31 mouse cellular contexts compared by ENCODE assay signal in genomic region chr1:184037802-184038201, GRCm38 (mm10). TPM values are rescaled to one million over a fixed set of nuclear protein-coding genes. Genes with fewer than 3 reads are reported as not detected.
DNase-seq lines count a peak whose midpoint lies in the region; ATAC-seq and TF ChIP-seq lines count a peak whose summit lies in the region.
"Had no signal": no experiment of that assay in that cellular context is flagged by ENCODE, and none has a peak within 500 bp of the region (broad histone marks: within the 10 kb centered on the region; RNA-seq: fewer than 3 reads in every experiment).

No protein-coding gene starts in this region.

- H3K4me3 ChIP-seq in heart, embryonic 14.5 days (ENCODE audit: control insufficient read depth in 1 of 2, insufficient read depth in 1 of 2, low read depth in 1 of 2, low read length in 2 of 2) = no peak overlapping the region
- H3K4me3 ChIP-seq in testis, adult 2 months (ENCODE audit: control insufficient read depth, low read depth, low read length) = peak overlapping the region; percentile 45; the same call in 1 of the 2 replicates
- no peak overlapping the region for H3K4me3 ChIP-seq in liver, postnatal 0 days (ENCODE audit: low read depth, low read length)
- H3K4me3 ChIP-seq: embryonic facial prominence, embryonic 13.5 days; erythroblast, embryonic 14.5 days; heart, embryonic 15.5 days; hindbrain, embryonic 15.5 days; kidney, embryonic 15.5 days; midbrain, embryonic 12.5 days; neural tube, embryonic 15.5 days had no signal

- no peaks in the 10 kb centered on the region for H3K27me3 ChIP-seq in heart, embryonic 14.5 days (ENCODE audit: control insufficient read depth, insufficient read depth, low read length)
- H3K27me3 ChIP-seq in testis, adult 2 months (ENCODE audit: control insufficient read depth, insufficient read depth, low read length) = no peaks in the 10 kb centered on the region
- H3K27me3 ChIP-seq in liver, postnatal 0 days (ENCODE audit: insufficient read depth, low read length) = no peaks in the 10 kb centered on the region
- H3K27me3 ChIP-seq: embryonic facial prominence, embryonic 13.5 days; heart, embryonic 15.5 days; hindbrain, embryonic 15.5 days; midbrain, embryonic 12.5 days; neural tube, embryonic 15.5 days had no signal

- TF ChIP-seq POLR2A in testis, adult 2 months (IDR thresholded peaks at IDR 0.05; ENCODE audit: control insufficient read depth, low read depth, low read length) = no peak

- no peak for TF ChIP-seq EP300 in liver, postnatal 0 days (IDR thresholded peaks at IDR 0.05; ENCODE audit: low read depth)

- H3K27ac ChIP-seq in heart, embryonic 14.5 days (replicated peaks in 1 of 2; ENCODE audit: control insufficient read depth in 1 of 2, insufficient read depth in 1 of 2, low read depth in 2 of 2, low read length in 2 of 2) = no peak overlapping the region
- no peak overlapping the region for H3K27ac ChIP-seq in testis, adult 2 months (ENCODE audit: control insufficient read depth, insufficient read depth, low read depth, low read length)
- no peak overlapping the region for H3K27ac ChIP-seq in liver, postnatal 0 days (ENCODE audit: low read depth)
- H3K27ac ChIP-seq: embryonic facial prominence, embryonic 13.5 days; heart, embryonic 15.5 days; hindbrain, embryonic 15.5 days; kidney, embryonic 15.5 days; liver, embryonic 14.5 days; midbrain, embryonic 12.5 days; neural tube, embryonic 15.5 days; stomach, postnatal 0 days had no signal

- H3K9me3 ChIP-seq in heart, embryonic 14.5 days (ENCODE audit: control insufficient read depth, low read length) = no peaks in the 10 kb centered on the region
- H3K9me3 ChIP-seq in liver, postnatal 0 days (ENCODE audit: low read length) = no peaks in the 10 kb centered on the region
- H3K9me3 ChIP-seq: embryonic facial prominence, embryonic 13.5 days; heart, embryonic 15.5 days; hindbrain, embryonic 15.5 days; kidney, embryonic 15.5 days; midbrain, embryonic 12.5 days; neural tube, embryonic 15.5 days had no signal

- H3K9ac ChIP-seq in heart, embryonic 14.5 days (ENCODE audit: low read length) = no peak overlapping the region
- H3K9ac ChIP-seq in liver, postnatal 0 days (replicated peaks) = no peak overlapping the region
- H3K9ac ChIP-seq: embryonic facial prominence, embryonic 13.5 days; heart, embryonic 15.5 days; hindbrain, embryonic 15.5 days; kidney, embryonic 15.5 days; liver, embryonic 14.5 days; lung, embryonic 14.5 days; midbrain, embryonic 12.5 days; neural tube, embryonic 15.5 days had no signal

- H3K4me2 ChIP-seq in heart, embryonic 14.5 days (ENCODE audit: low read length) = 0 out of 2 replicates have a peak overlapping the region, but pooled peaks have one; percentile 6
- H3K4me2 ChIP-seq in liver, postnatal 0 days (ENCODE audit: low read depth, low read length) = no peak overlapping the region
- H3K4me2 ChIP-seq: embryonic facial prominence, embryonic 13.5 days; heart, embryonic 15.5 days; hindbrain, embryonic 15.5 days; kidney, embryonic 15.5 days; lung, embryonic 14.5 days; midbrain, embryonic 12.5 days; neural tube, embryonic 15.5 days had no signal

- ATAC-seq in CD4-positive, CD25-positive, alpha-beta regulatory T cell, adult 4 months = no peak
- no peak for ATAC-seq in heart, embryonic 14.5 days (ENCODE audit: insufficient number of reproducible peaks, insufficient read depth, low FRiP score, low read depth)
- no peak for ATAC-seq in liver, postnatal 0 days

- 90% methylated on average over 4 of the region's 4 CpGs for WGBS in heart, embryonic 14.5 days
- WGBS in liver, postnatal 0 days (ENCODE audit: insufficient replicate concordance) = 83% methylated on average over 4 of the region's 4 CpGs

- DNase-seq in CD4-positive, CD25-positive, alpha-beta regulatory T cell, adult 2 months (ENCODE audit: low read depth, low spot score) = peak; percentile 56
- no peak for DNase-seq in heart, adult 8-10 months (ENCODE audit: low spot score)
- DNase-seq in testis, postnatal 14 days (ENCODE audit: low spot score) = no peak
- DNase-seq in liver, postnatal 0 days = no peak
- DNase-seq: adrenal gland, postnatal 14 days; cerebellum, adult 11-12 months; cerebellum, adult 9-11 months; embryo, embryonic 11 days; gastrocnemius, postnatal 25 days; heart, adult 18-20 months; kidney, adult 18-20 months; kidney, postnatal 25 days; liver; lung, embryonic 14.5 days; lung, postnatal 14 days; retina, postnatal 1 day; right cerebral cortex, postnatal 14 days; spleen, adult 18-20 months had no signal

- TF ChIP-seq CTCF in testis, adult 2 months (IDR thresholded peaks at IDR 0.05; ENCODE audit: control insufficient read depth, insufficient read depth, insufficient replicate concordance, low read depth, low read length) = no peak
- no peak for TF ChIP-seq CTCF in liver, postnatal 0 days (IDR thresholded peaks at IDR 0.05; ENCODE audit: low read depth)

- H3K36me3 ChIP-seq in heart, embryonic 14.5 days (ENCODE audit: control insufficient read depth, insufficient read depth, low read length) = peaks cover 26% of the 10 kb centered on the region
- no peaks in the 10 kb centered on the region for H3K36me3 ChIP-seq in testis, adult 2 months (ENCODE audit: control insufficient read depth, insufficient read depth, low read length)
- H3K36me3 ChIP-seq in liver, postnatal 0 days (replicated peaks; ENCODE audit: insufficient read depth, low read length) = no peaks in the 10 kb centered on the region; the same call in 1 of the 2 replicates
- H3K36me3 ChIP-seq: hindbrain, embryonic 15.5 days; kidney, embryonic 15.5 days; neural tube, embryonic 15.5 days had no signal

- H3K4me1 ChIP-seq in heart, embryonic 14.5 days (ENCODE audit: control insufficient read depth in 2 of 2, insufficient read depth in 2 of 2, low read length in 2 of 2) = peaks cover 23 to 53% of the 10 kb centered on the region in 2 experiments
- peaks cover 8% of the 10 kb centered on the region for H3K4me1 ChIP-seq in testis, adult 2 months (ENCODE audit: control insufficient read depth, insufficient read depth, low read length)
- peaks cover 12% of the 10 kb centered on the region for H3K4me1 ChIP-seq in liver, postnatal 0 days (ENCODE audit: insufficient read depth)

RNA-seq across cellular contexts. Expression of gene 1700056E22Rik, which starts 3.7 kb away (rescaled TPM):
- polyA plus RNA-seq in CD4-positive, CD25-positive, alpha-beta regulatory T cell, adult 4 months (2017; shearing (Covaris generic)) = under 1 TPM in 1 of 2 experiments, not detected in 1; 0.94 TPM
- 2.0 and 2.4 TPM in 2 replicates for polyA plus RNA-seq in heart, embryonic 14.5 days (2014; fragmentation: Nextera tagmentation; extraction: Ambion mirVana)
- 1 to 10 TPM in 3 of 4 experiments, under 1 TPM in 1; 0.57 to 1.7 (median 1.2) TPM for total RNA-seq in heart, adult 8-10 months (2022)
- polyA plus RNA-seq in testis, adult 2 months (2012; rRNA removed) = 77.0 and 101 TPM in 2 replicates
- 2.0 and 2.4 TPM in 2 replicates for polyA plus RNA-seq in liver, postnatal 0 days (2015; fragmentation: Nextera tagmentation; extraction: Ambion mirVana)
- total RNA-seq: layer of hippocampus, adult 18-20 months had no signal

RNA-seq across cellular contexts. Expression of gene Dusp10, which starts 24.7 kb away (rescaled TPM):
- 10 to 100 TPM; 17.7 to 21.3 TPM for polyA plus RNA-seq in CD4-positive, CD25-positive, alpha-beta regulatory T cell, adult 4 months (2017; shearing (Covaris generic))
- 9.7 and 10.5 TPM in 2 replicates for polyA plus RNA-seq in heart, embryonic 14.5 days (2014; fragmentation: Nextera tagmentation; extraction: Ambion mirVana)
- 1 to 10 TPM; 5.8 to 8.3 (median 7.4) TPM for total RNA-seq in heart, adult 8-10 months (2022)
- polyA plus RNA-seq in testis, adult 2 months (2012; rRNA removed) = 36.6 and 42.7 TPM in 2 replicates
- polyA plus RNA-seq in liver, postnatal 0 days (2015; fragmentation: Nextera tagmentation; extraction: Ambion mirVana) = 2.6 and 2.7 TPM in 2 replicates

Comparison
In these comparisons a context has a peak if more than half of its experiments do, and no peak if none do; other contexts are left out.
1. RNA of gene 1700056E22Rik, which starts 3.7 kb away (polyA plus RNA-seq): 77.0 to 101 TPM in testis, adult 2 months; 2.0 to 2.4 TPM in liver, postnatal 0 days, 2.0 to 2.4 TPM in heart, embryonic 14.5 days and 0.94 TPM in CD4-positive, CD25-positive, alpha-beta regulatory T cell, adult 4 months; every median in the first group is over 10 times any median in the second.